Mouse (Mus musculus) lung, postnatal 0 days (tissue): Measurements from ENCODE around the gene Ddx23. TPM values are rescaled to one million over a fixed set of nuclear protein-coding genes. Genes with fewer than 3 reads are reported as not detected.

Experiments used
- ATAC-seq: fragments of 200-750 bp; cut with Nextera tagmentation; 2 replicates; pipeline ENCODE4 v1.8.0; 2017; ENCODE audit warnings: moderate library complexity
- DNase-seq: peaks from one replicate; pipeline ENCODE4 v3.0.0-alpha.2; 2016; ENCODE audit warnings: low spot score
- H3K27ac ChIP-seq: fragments of 300-500 bp; sonication (generic); 2 replicates; pipeline ENCODE4 v1.5.1; 2014; ENCODE audit warnings: antibody characterized with exemption, mild to moderate bottlenecking, low read length, mixed read lengths
- H3K27me3 ChIP-seq: fragments of 300-500 bp; sonication (generic); replicated peaks from 2 replicates; pipeline ENCODE4 v1.6.1; 2014; ENCODE audit warnings: low read length, mixed read lengths; ENCODE audit not compliant: insufficient read depth
- H3K36me3 ChIP-seq: fragments of 300-500 bp; sonication (generic); 2 replicates; pipeline ENCODE4 v1.6.1; 2014; ENCODE audit warnings: low read length, mixed read lengths; ENCODE audit not compliant: insufficient read depth
- H3K4me1 ChIP-seq: fragments of 300-500 bp; sonication (generic); 2 replicates; pipeline ENCODE4 v1.6.1; 2014; ENCODE audit warnings: antibody characterized with exemption, low read depth, low read length, mixed read lengths; ENCODE audit not compliant: insufficient read depth
- H3K4me2 ChIP-seq: fragments of 300-500 bp; sonication (generic); replicated peaks from 2 replicates; pipeline ENCODE4 v1.6.1; 2014; ENCODE audit warnings: low read depth, mild to moderate bottlenecking, low read length, moderate library complexity, mixed read lengths
- H3K4me3 ChIP-seq: fragments of 300-500 bp; sonication (generic); 2 replicates; pipeline ENCODE4 v1.5.1; 2014; ENCODE audit warnings: low read depth, low read length
- H3K9ac ChIP-seq: fragments of 300-500 bp; sonication (generic); replicated peaks from 2 replicates; pipeline ENCODE4 v1.6.1; 2014; ENCODE audit warnings: low read depth, mild to moderate bottlenecking
- H3K9me3 ChIP-seq: fragments of 300-500 bp; sonication (generic); 2 replicates; pipeline ENCODE4 v1.6.1; 2016; ENCODE audit warnings: low read length, mixed read lengths
- CTCF ChIP-seq: IDR thresholded peaks from 2 replicates; pipeline ENCODE4 v1.5.1; 2016; ENCODE audit warnings: antibody characterized with exemption, mild to moderate bottlenecking
- EP300 ChIP-seq: IDR thresholded peaks from 2 replicates; pipeline ENCODE4 v1.6.1; 2016; ENCODE audit warnings: antibody characterized with exemption, mild to moderate bottlenecking, control low read depth
- WGBS: fragments of 180-500 bp; shearing (Covaris S2); extraction: QIAGEN DNeasy Blood & Tissue Kit; methylation state at CpG from one replicate; pipeline ENCODE4 v1.1.7; 2014; 5-methylcytosine and 5-hydroxymethylcytosine counted together
- polyA plus RNA-seq: library from polyadenylated mRNA; unstranded; fragments of >200 nt; fragmentation: Nextera tagmentation; extraction: Ambion mirVana; gene quantifications from 2 replicates; pipeline ENCODE4 v1.2.1, GENCODE M21; 2015

Gene Ddx23
- polyA plus RNA-seq, 1 experiment from 2014 or later: 14.5 TPM

GRCm38 (mm10) chr15:98614971-98615370 is 47.7 kb downstream of the Ddx23 start:
- Histone ChIP-seq H3K27me3 (no peaks in the 10 kb centered on the region), H3K4me2 (no peak overlapping the region), H3K36me3 (no peaks in the 10 kb centered on the region), H3K4me3 (no peak overlapping the region), H3K4me1 (no peaks in the 10 kb centered on the region), H3K9ac (no peak overlapping the region), H3K27ac (no peak overlapping the region), H3K9me3 (no peaks in the 10 kb centered on the region)
- WGBS: 54% methylated on average over 6 of the region's 6 CpGs
- no peak for ATAC-seq
- TF ChIP-seq EP300: no peak
- no peak for TF ChIP-seq CTCF
- DNase-seq: no peak

- TF ChIP-seq EP300 (no peak), CTCF (no peak)
- Histone ChIP-seq H3K4me1 (no peaks in the 10 kb centered on the region), H3K9me3 (no peaks in the 10 kb centered on the region), H3K27ac (no peak overlapping the region), H3K36me3 (no peaks in the 10 kb centered on the region), H3K4me2 (no peak overlapping the region), H3K27me3 (no peaks in the 10 kb centered on the region), H3K9ac (no peak overlapping the region), H3K4me3 (no peak overlapping the region)
- DNase-seq (no peak), ATAC-seq (no peak)
- WGBS: 38% methylated on average over 9 of the region's 9 CpGs
These were observed 48.1 kb downstream of the Ddx23 start for GRCm38 (mm10) chr15:98614551-98614950.

- no peak for TF ChIP-seq EP300
- TF ChIP-seq CTCF: no peak
- H3K36me3 ChIP-seq: no peaks in the 10 kb centered on the region
- no peak overlapping the region for H3K27ac ChIP-seq
- no peaks in the 10 kb centered on the region for H3K9me3 ChIP-seq
- no peaks in the 10 kb centered on the region for H3K27me3 ChIP-seq
- WGBS: 99% methylated on average over 3 of the region's 3 CpGs
- H3K4me2 ChIP-seq: no peak overlapping the region
- no peak overlapping the region for H3K9ac ChIP-seq
- peaks cover 2% of the 10 kb centered on the region for H3K4me1 ChIP-seq
- H3K4me3 ChIP-seq: no peak overlapping the region
- DNase-seq (no peak), ATAC-seq (no peak)
These were observed 50.5 kb downstream of the Ddx23 start for GRCm38 (mm10) chr15:98612229-98612628.

- no peak for ATAC-seq
- peak overlapping the region; percentile 88 for H3K4me3 ChIP-seq
- peak overlapping the region; percentile 93 for H3K4me2 ChIP-seq
- 6% methylated on average over 12 of the region's 12 CpGs for WGBS
- no peaks in the 10 kb centered on the region for H3K36me3 ChIP-seq
- no peaks in the 10 kb centered on the region for H3K27me3 ChIP-seq
- no peaks in the 10 kb centered on the region for H3K9me3 ChIP-seq
- DNase-seq: peak; percentile 71
- TF ChIP-seq CTCF (no peak), EP300 (no peak)
- peak overlapping the region; percentile 80 for H3K9ac ChIP-seq
- peak overlapping the region; percentile 89 for H3K27ac ChIP-seq
- H3K4me1 ChIP-seq: peaks cover 5% of the 10 kb centered on the region
These were observed 52.5 kb downstream of the Ddx23 start for GRCm38 (mm10) chr15:98610131-98610633.

GRCm38 (mm10) chr15:98609331-98610130 is 53.2 kb downstream of the Ddx23 start, which contains the start of gene Adcy6:
TSS of gene Adcy6 (minus strand) at chr15:98610076.
- 2% methylated on average over 41 of the region's 75 CpGs for WGBS
- peak within 1 kb of the TSS; percentile 88 for H3K4me3 ChIP-seq
- H3K9me3 ChIP-seq: no peaks in the 10 kb centered on the region
- H3K27ac ChIP-seq: peak within 1 kb of the TSS; percentile 89
- TF ChIP-seq EP300 (no peak), CTCF (no peak)
- ATAC-seq: peak; percentile 89
- DNase-seq: peak; percentile 95
- H3K4me2 ChIP-seq: peak within 1 kb of the TSS; percentile 93
- H3K36me3 ChIP-seq: 0 out of 2 replicates have a peak, but pooled peaks cover under 1% of the 10 kb centered on the region
- no peaks in the 10 kb centered on the region for H3K27me3 ChIP-seq
- H3K9ac ChIP-seq: peak within 1 kb of the TSS; percentile 80
- peaks cover 5% of the 10 kb centered on the region for H3K4me1 ChIP-seq

GRCm38 (mm10) chr15:98608784-98609250 is 53.9 kb downstream of the Ddx23 start:
- Histone ChIP-seq H3K4me1 (peaks cover 5% of the 10 kb centered on the region), H3K4me3 (peak overlapping the region; percentile 88), H3K36me3 (0 out of 2 replicates have a peak, but pooled peaks cover 7% of the 10 kb centered on the region), H3K9ac (peak overlapping the region; percentile 80), H3K9me3 (no peaks in the 10 kb centered on the region), H3K27ac (peak overlapping the region; percentile 89), H3K27me3 (no peaks in the 10 kb centered on the region), H3K4me2 (peak overlapping the region; percentile 93)
- TF ChIP-seq CTCF (no peak), EP300 (no peak)
- DNase-seq (peak; percentile 46), ATAC-seq (peak; percentile 38)
- 3% methylated on average over 6 of the region's 26 CpGs for WGBS
